Mouse (Mus musculus): ENCODE data around the gene Napepld. TPM values are rescaled to one million over a fixed set of nuclear protein-coding genes. Genes with fewer than 3 reads are reported as not detected.
"Not testable (repeated sequence)": the region's sequence is repeated elsewhere in the genome, so short reads cannot be mapped to it uniquely, and the experiment has no call there.

Napepld gene
- total RNA-seq, 2 experiments from 2014 or later: 0.19 to 0.60 TPM

DNA sequence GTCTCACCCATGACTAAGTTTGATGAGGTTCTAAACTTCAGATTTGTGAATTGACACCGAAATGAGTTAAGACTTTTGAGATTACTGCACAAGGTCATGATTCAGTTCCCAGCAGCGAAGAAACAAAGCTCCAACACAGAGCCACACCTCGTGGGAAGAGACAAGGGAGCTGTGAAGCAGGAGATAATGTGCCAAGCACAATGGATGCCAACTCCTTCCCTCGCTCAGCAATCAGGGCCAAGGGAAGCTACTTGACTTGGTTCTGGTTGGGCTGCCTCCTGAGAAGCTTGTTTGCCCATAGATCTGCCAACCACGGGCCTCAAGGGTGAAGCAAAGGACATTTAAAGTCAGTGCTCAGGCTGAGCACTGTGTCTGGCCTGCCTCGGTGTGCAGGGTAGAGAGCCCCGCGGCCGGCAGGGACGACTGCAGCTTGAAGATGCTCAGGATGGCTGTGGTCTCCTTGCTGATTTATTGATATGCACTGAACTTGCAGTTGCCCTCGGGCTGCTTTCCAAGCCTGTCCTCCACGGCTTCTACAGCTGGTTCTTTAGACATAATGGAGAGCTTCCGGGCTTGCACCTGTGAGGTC, 11.0 kb upstream of the Napepld start:
- ATAC-seq (replicated peaks; ENCODE audit: low FRiP score, poor library complexity, severe bottlenecking): no peak

DNA sequence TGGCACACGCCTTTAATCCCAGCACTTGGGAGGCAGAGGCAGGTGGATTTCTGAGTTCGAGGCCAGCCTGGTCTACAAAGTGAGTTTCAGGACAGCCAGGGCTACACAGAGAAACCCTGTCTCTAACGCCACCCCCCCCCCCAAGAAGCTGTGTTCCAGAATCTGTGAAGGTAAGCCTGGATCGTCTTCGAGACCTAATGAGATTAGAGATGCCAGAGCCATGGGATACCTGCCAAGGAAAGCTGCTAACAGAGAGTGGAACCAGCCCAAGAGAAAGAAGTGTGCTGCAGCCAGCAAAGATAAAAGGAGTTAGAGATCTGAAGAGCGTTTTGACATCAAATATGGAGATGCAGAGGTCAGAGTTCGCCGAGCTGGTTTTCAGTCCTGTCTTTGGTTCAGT, 6.8 kb upstream of the Napepld start:
- ATAC-seq (replicated peaks; ENCODE audit: low FRiP score, poor library complexity, severe bottlenecking): not testable (repeated sequence)

DNA sequence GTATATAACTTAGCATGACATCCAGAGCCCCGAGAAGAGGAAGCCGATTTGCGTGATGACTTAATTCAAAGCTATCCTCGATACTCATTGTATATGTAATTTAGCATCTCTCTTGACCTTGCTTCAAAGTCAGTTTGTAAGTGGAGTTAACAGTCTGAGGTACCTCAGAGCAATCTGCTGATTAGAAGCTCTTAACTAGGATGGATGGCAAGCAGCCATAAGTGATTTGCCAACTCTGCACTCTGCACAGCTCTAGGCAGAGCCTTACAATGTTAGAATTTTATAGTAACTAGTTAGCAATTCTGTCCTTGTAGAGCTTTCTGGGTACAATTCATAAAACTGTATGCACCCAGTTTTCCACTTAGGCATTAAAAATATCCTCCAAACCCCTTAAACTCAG, 5.3 kb upstream of the Napepld start:
- no peak for ATAC-seq (replicated peaks; ENCODE audit: low FRiP score, poor library complexity, severe bottlenecking)

DNA sequence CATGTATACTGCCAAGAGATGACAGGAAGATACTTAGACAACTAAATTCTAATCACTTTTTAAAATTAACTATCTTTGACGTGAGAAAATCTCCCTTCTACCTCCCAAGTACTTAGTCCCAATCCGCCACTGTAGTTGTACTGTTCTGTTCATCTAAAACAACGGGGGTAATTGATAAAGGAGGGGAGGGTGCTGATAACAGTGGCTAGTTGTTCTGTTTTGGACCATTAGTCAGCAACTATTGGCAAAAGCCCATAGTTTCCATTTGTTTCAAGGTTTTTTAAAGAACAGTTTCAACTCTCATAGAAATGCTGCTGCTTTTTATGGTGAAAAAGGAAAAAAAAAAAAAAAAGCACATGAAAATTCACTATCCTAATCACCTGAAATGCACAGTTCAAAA, 2.5 kb upstream of the Napepld start:
- no peak for ATAC-seq (replicated peaks; ENCODE audit: low FRiP score, poor library complexity, severe bottlenecking)

DNA sequence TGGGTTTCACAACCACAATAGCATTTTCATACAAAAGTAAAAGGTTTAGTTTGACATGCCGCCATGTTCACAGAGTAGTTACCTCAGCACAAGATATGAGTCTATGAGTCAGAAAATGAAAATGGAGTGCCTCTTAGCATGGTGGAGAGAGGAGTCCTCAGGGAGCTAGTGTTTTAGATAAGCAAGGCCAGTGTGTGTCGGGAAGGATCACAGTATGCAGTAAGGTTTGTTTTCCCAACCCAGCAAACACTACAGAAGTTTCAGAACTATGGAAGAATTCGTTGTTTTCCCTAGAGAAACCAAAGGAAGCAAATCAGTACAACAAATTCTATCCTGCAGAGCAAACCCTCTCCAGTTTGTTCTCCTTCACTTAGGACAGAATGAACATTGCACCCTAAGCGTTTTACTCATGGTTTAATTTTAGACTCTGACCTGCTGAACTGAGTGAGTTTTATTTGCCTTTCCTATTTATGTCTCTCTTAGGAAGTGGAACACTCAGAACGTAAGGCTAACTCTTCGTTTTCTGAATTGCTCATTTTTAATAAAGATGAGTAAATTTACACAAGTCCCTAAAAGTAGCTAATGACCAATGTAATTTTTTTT, 1.8 kb upstream of the Napepld start:
- ATAC-seq (replicated peaks; ENCODE audit: low FRiP score, poor library complexity, severe bottlenecking): no peak

DNA sequence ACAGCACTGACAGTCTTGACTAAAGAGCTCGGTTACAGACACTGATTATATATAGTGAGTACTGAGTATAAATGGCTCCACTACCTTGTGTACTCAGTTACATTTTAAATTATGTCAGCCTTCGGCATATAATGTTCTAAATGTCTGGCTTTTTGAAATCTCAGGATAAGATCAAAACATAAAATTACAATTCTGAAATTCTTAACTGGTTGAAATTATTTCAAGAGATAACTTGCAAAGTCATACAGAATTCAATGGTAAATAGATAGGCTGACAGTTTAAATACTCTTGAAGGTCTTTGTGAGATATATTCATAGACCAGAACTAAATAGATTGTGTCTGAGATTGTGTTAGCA, 791 bp upstream of the Napepld start:
- no peak for ATAC-seq (replicated peaks; ENCODE audit: low FRiP score, poor library complexity, severe bottlenecking)

DNA sequence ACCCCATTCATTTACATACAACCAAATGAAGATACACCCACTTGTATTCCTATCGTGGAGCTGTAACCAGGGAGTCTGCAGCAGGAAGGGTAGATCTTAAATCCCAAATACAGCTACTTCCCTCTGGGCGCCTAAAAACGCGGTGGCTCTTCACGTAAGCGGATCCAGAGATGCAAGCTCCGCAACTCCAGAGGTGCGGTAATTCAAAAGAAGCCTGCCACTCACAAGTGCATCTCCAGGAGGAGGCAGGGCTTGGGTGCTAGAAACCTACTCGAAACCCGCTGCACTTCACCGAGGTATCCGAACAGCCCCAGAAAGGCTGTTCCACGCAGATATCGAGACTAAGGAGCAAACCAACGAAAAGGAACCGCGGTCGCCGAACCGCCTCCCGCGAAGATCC, 262 bp downstream of the Napepld start:
- peak; percentile 63 for ATAC-seq (replicated peaks; ENCODE audit: low FRiP score, poor library complexity, severe bottlenecking)

DNA sequence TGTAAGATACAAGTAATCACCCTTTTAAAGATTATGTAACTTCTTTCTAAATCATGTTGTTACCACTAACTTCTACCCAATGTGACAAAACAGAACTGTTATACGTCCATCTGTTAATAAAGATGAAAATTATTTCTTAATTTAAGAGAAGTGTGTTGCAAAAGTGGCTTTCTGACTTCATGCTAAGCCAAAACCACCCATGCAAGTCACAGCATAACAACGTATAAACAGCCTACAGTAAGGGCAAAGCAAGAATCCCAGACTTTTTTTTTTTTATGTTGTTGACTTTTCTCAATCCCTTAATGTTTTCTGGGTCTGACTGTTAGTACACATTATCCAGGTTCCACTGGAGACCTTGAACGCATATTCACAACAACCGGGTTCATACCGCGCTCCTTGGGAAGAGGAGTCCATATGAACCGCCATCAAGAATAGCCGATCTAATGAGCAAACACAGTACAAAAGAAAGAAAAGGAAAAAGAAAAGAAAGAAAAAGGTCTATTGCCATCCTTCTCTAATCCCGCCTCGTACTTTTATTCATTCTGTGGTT, 849 bp downstream of the Napepld start:
- no peak for ATAC-seq (replicated peaks; ENCODE audit: low FRiP score, poor library complexity, severe bottlenecking)

DNA sequence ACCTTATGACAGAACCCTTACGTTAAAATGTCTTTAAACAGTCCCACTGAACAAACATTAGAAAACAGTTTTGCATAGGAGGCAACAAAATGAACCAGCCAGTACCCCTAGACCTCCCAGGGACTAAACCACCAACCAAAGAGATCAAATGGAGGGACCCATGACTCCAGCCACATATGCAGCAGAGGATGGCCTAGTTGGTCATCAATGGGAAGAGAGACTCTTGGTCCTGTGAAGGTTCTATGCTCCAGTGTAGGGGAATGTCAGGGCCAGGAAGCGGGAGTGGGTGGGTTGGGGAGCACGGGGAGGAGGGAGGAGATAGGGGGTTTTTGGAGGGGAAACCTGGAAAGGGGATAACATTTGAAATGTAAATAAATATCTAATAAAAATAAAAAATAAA, 1.6 kb downstream of the Napepld start:
- not testable (repeated sequence) for ATAC-seq (replicated peaks; ENCODE audit: low FRiP score, poor library complexity, severe bottlenecking)

DNA sequence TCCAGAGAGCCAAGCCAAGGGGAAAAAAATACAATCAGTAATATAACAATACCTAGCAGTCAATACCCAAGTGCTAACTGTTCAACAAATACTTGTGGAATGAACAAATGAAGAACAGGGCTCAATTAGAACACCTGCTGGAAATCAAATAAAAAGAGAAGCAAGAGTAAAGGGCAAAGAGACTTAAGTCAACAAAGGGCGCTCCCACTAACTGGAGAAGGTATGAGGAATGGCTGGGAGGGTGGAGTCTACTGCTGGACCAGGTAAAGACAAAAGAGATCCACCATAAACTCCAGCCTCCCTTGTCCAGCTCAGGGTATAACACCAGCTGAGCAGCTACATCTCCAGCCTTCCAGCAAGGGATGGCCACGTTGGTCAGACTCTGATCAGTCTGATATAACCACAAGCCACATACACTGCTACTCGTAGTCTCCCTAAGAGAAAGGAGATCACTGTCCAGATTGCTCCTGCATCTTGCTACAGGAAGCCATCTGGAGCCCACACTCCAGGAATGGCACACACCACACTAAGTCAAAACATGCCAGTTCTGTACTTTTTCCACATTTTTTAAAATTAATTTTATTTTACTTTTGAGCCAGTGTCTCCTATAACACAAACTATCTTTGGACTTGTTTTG, 6.2 kb downstream of the Napepld start:
- ATAC-seq (replicated peaks; ENCODE audit: low FRiP score, poor library complexity, severe bottlenecking): no peak

DNA sequence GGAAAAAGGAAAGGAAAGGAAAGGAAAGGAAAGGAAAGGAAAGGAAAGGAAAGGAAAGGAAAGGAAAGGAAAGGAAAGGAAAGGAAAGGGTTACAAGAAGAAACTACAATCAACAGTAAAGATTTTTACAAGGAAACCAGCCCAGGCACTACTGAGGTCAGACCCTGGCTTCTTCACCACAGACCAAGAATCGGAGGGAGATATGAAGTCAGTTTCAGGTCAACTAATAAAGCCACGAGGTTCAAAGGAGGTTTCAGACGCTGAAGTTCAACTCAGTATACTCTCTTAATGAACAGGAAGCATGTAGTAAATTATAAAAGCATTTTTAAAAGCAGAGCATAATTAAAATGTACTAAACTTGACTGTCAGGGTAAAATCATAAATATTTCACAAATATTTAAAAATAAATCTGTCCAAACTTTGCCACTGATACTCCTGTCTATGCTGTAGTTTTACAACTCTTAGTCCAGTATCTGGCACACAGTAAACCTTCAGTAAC, 7.8 kb downstream of the Napepld start:
- no peak for ATAC-seq (replicated peaks; ENCODE audit: low FRiP score, poor library complexity, severe bottlenecking)

DNA sequence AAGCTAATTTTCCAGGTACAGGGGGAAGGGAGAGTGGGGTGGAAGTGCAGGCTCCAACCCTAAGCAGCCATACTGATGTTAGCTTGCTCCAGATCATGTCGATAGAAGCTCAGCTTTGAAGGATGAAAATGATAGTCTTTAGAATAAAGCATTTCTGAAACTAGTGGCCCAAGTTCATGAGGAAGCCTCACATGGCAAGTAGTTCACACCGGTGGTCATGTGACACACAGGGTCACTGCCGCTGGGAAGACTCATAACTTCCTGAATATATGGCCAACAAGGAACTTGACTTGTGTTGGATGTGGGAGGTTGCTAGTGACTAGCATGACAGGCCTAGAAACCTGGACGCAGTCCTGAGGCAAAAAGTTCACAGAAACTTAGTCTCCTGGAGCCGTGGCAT, 9.0 kb downstream of the Napepld start:
- ATAC-seq (replicated peaks; ENCODE audit: low FRiP score, poor library complexity, severe bottlenecking): no peak

DNA sequence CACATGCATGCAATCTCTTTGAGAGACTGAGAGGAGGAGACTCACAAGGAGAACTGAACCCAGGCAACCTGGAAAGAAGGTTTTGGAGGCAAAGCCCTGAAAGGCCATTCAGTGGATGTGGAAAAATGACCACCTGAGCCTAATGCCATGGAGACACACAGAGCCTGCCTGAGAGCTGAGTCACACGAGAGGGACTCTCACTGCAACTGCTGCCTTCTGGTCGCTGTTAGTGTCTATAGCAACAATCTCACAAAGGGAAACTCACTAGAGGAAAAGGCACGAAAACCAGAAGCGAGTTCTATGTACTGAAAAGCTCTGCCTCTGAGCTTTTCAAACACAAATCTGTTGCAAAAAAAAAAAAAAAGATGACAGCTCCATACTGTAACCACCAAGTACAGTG, 14.2 kb downstream of the Napepld start:
- no peak for ATAC-seq (replicated peaks; ENCODE audit: low FRiP score, poor library complexity, severe bottlenecking)

DNA sequence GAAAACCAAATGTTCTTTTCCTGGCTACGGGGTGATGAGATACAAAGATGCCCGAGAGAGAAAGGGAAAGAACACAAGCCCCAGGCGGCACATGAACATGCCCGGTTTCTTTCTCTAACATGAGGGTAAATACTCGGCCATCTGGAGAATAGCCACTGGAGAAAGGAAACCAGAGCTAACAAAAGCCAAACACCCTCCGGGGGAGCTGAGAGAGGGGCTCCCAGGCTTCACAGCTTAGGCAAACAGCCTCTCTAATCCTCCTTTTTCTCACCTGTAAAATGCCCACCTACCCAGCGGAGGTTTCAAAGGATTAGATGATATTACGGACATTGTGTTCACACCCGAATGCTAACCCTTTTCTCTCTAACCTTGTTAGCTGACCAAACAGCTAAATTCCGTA, 16.2 kb downstream of the Napepld start:
- no peak for ATAC-seq (replicated peaks; ENCODE audit: low FRiP score, poor library complexity, severe bottlenecking)

DNA sequence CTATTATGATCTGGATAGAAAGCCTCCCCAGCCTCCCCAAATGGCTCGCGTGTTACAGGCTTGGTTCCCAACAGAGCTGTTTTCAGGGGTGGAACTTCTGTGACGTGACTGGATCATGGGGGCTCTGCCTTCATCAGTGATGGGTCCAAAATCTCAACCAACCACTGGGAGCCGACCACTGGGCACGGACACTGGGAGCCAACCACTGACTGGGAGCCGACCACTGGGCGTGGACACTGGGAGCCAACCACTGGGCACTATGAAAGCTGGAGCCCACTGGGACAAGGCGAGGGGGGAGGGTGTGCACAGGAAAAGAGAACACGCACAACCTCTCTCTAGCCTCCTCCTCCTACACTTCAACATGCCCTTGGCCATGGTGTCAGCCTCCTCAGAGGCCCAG, 17.4 kb downstream of the Napepld start:
- no peak for ATAC-seq (replicated peaks; ENCODE audit: low FRiP score, poor library complexity, severe bottlenecking)

DNA sequence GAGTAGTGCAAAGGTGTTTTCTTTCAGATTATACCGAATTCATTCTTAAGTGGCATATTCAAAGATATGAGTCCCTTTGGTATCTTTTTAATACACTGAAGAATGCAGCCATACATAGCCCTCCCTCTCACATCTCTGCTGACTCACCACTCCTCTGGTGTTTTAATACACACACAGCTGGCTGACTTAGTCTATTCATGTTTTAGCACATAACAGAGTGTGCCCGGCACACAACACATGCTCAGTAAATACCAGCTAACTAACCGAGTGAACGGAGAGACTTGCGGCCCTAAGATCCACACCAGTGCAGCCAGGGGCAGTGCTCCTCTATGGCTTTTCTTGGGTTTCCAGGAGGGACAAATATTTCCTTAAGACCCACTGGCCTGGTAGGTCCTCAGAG, 20.3 kb downstream of the Napepld start:
- no peak for ATAC-seq (replicated peaks; ENCODE audit: low FRiP score, poor library complexity, severe bottlenecking)

DNA sequence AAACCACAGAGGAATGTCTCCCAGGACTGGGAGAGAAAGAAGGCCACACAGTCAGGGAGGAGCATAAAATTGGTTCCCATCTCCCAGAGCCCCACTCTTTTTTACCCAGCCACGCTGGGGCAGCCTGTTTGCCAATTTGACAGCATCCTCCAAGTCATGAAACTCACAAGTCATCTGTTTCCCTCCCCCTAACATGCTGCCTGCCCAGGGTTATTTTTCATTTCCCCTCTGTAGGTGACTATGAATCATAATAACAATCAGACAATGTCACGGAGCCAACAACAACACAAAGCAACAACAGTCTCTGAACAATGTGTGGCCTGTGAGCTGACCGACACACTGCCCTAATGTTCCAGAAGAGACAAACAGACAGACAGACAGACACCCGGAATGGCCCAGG, 21.2 kb downstream of the Napepld start:
- ATAC-seq (replicated peaks; ENCODE audit: low FRiP score, poor library complexity, severe bottlenecking): no peak

DNA sequence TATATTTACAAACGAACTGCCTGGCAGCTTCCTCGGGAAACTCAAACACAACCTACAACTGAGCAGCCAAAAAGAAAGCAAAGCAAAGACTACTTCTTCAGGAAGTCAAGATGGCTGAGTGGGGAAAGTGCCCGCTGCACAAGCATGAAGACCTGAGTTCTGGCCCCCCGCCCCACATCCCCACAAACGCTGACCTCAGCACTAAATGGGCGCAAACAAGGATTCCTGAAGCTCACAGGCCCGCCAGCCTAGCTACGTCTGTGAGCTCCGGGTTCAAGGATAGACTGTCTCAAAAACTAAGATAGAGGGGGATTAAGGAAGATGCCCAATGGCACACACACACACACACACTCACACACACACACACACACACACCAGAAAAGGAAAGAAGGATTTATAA, 22.8 kb downstream of the Napepld start:
- ATAC-seq (replicated peaks; ENCODE audit: low FRiP score, poor library complexity, severe bottlenecking): no peak

DNA sequence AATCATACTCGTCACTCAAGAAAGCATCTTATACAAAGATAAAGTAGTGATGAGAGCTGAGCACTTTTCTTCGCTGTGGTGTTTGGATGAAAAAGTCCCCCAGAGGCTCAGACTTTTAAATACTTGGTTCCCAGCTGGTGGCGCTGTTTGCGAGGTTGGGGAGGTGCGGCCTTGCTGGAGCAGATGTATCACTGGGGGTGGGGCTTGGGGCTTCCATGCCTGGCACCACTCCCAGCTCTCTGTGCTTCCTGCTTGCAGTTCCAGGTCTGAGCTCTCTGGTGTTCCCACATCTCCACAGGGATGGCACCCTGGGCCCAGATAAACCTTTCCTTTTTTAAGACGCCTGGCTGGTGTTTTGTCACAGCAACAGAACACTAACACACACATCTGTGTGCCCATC, 23.3 kb downstream of the Napepld start:
- no peak for ATAC-seq (replicated peaks; ENCODE audit: low FRiP score, poor library complexity, severe bottlenecking)

DNA sequence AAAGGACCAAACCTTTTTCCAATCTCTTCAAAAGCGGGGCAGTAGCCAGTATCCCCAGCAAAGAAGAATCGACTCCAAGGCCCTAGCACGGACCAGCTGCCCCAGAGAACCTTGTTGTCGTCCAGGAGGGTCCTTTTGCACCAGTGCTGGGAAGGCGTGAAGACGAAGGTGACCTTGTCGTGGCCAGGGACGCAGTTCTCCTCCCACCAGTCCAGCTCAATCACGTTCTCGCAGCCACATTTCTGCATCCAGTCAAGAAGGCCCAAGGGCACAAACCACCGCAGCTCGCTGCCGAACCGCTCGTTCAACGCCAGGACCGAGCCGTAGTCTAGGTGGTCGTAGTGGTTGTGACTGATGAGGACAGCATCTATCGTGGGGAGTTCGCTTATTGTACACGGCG, 25.7 kb downstream of the Napepld start:
- no peak for ATAC-seq (replicated peaks; ENCODE audit: low FRiP score, poor library complexity, severe bottlenecking)

DNA sequence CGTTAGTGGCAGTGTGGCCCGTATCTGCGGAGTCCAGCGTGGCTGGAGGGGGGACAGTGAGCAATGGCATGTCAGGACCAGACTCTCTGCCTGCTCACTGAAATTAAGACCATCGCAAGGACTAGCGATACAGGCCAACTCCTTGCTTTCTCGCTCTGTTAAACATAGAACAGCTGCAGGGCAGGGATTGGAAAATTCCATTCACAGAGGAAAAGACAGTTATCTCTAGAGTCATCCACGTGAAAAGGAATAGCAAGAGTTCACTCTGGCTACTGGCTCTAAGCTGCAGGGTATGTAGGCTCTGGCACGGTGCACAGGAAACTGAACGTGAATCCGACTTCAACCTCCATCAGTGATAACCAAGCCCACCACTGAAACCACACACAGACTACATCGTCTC, 26.2 kb downstream of the Napepld start:
- ATAC-seq (replicated peaks; ENCODE audit: low FRiP score, poor library complexity, severe bottlenecking): no peak
